Mouse (Mus musculus) left cerebral cortex, adult 11 months (tissue): Measurements from ENCODE around the gene Mthfd1l.

Experiments used
- DNase-seq: peaks from one replicate; pipeline ENCODE4 v3.0.0; 2022; ENCODE audit warnings: low spot score

The Mthfd1l gene

GRCm38 (mm10) chr10:3972981-3973588, at the start of gene Mthfd1l:
Gene Mthfd1l, plus strand, starts transcription at chr10:3973118.
- peak; percentile 78 for DNase-seq

- no peak for DNase-seq
These were observed 44.8 kb upstream of the Mthfd1l start for GRCm38 (mm10) chr10:3928008-3928545.

GRCm38 (mm10) chr10:3931831-3932230, 41.1 kb upstream of the Mthfd1l start:
- DNase-seq, result no peak

- DNase-seq, result no peak
These were observed 39.5 kb upstream of the Mthfd1l start for GRCm38 (mm10) chr10:3933311-3933940.

GRCm38 (mm10) chr10:3936864-3937263, 36.1 kb upstream of the Mthfd1l start:
- DNase-seq, result no peak

GRCm38 (mm10) chr10:3939895-3940595, 32.9 kb upstream of the Mthfd1l start:
- DNase-seq, result no peak

GRCm38 (mm10) chr10:3940596-3940975, 32.3 kb upstream of the Mthfd1l start:
- no peak for DNase-seq

- DNase-seq, result no peak
These were observed 31.7 kb upstream of the Mthfd1l start for GRCm38 (mm10) chr10:3941054-3941757.

GRCm38 (mm10) chr10:3942289-3942688, 30.6 kb upstream of the Mthfd1l start:
- DNase-seq, result no peak

- peak; percentile 11 for DNase-seq
These were observed 29.2 kb upstream of the Mthfd1l start for GRCm38 (mm10) chr10:3943492-3944395.

- no peak for DNase-seq
These were observed 26.0 kb upstream of the Mthfd1l start for GRCm38 (mm10) chr10:3946871-3947270.

GRCm38 (mm10) chr10:3947346-3947745, 25.6 kb upstream of the Mthfd1l start:
- DNase-seq, result no peak

- no peak for DNase-seq
These were observed 23.6 kb upstream of the Mthfd1l start for GRCm38 (mm10) chr10:3949306-3949705.

GRCm38 (mm10) chr10:3956471-3956870, 16.4 kb upstream of the Mthfd1l start:
- no peak for DNase-seq

- no peak for DNase-seq
These were observed 14.3 kb upstream of the Mthfd1l start for GRCm38 (mm10) chr10:3958591-3958990.

- DNase-seq, result no peak
These were observed 3.9 kb upstream of the Mthfd1l start for GRCm38 (mm10) chr10:3969026-3969425.

- DNase-seq, result no peak
These were observed 681 bp upstream of the Mthfd1l start for GRCm38 (mm10) chr10:3972237-3972636.

- peak; percentile 74 for DNase-seq
These were observed 712 bp downstream of the Mthfd1l start for GRCm38 (mm10) chr10:3973589-3974070.

- no peak for DNase-seq
These were observed 1.5 kb downstream of the Mthfd1l start for GRCm38 (mm10) chr10:3974380-3974779.

GRCm38 (mm10) chr10:3975898-3976622, 3.1 kb downstream of the Mthfd1l start:
- DNase-seq, result no peak

GRCm38 (mm10) chr10:3976623-3977010, 3.7 kb downstream of the Mthfd1l start:
- no peak for DNase-seq
